Mouse (Mus musculus) ES-Bruce4 (cell line): ENCODE measurements around the gene Rpl36al. TPM values are rescaled to one million over a fixed set of nuclear protein-coding genes. Genes with fewer than 3 reads are reported as not detected.

Experiments
- H3K27ac ChIP-seq: 2 replicates; pipeline ENCODE4 v1.5.1; 2012; ENCODE audit warnings: low read length, inconsistent platforms; ENCODE audit not compliant: insufficient read depth
- H3K27me3 ChIP-seq: 2 replicates; pipeline ENCODE4 v1.6.1; 2012; ENCODE audit warnings: mild to moderate bottlenecking, low read length, inconsistent platforms; ENCODE audit not compliant: control insufficient read depth, poor library complexity, insufficient read depth, severe bottlenecking
- H3K36me3 ChIP-seq: 2 replicates; pipeline ENCODE4 v1.6.1; 2012; ENCODE audit warnings: inconsistent platforms, mild to moderate bottlenecking, low read length, moderate library complexity; ENCODE audit not compliant: control insufficient read depth, poor library complexity, insufficient read depth, severe bottlenecking
- H3K4me1 ChIP-seq: one replicate; pipeline ENCODE4 v1.8.1; 2011; ENCODE audit warnings: low read length; ENCODE audit not compliant: control insufficient read depth, insufficient read depth
- H3K4me3 ChIP-seq: 2 replicates; pipeline ENCODE4 v1.5.1; 2011; ENCODE audit warnings: low read depth, mild to moderate bottlenecking, low read length
- H3K9ac ChIP-seq: 2 replicates; pipeline ENCODE4 v1.6.1; 2012; ENCODE audit warnings: low read depth, mild to moderate bottlenecking, inconsistent platforms; ENCODE audit not compliant: poor library complexity, severe bottlenecking
- H3K9me3 ChIP-seq: replicated peaks from 2 replicates; pipeline ENCODE4 v1.6.1; 2012; ENCODE audit warnings: mild to moderate bottlenecking, low read length, inconsistent platforms; ENCODE audit not compliant: control insufficient read depth, poor library complexity, insufficient read depth, severe bottlenecking
- CTCF ChIP-seq: IDR thresholded peaks from one replicate; pipeline ENCODE4 v1.8.1; 2011; ENCODE audit warnings: low read depth, low read length
- EP300 ChIP-seq: IDR thresholded peaks from 2 replicates; pipeline ENCODE4 v1.6.1; 2011; ENCODE audit warnings: low read depth, low read length; ENCODE audit not compliant: insufficient read depth
- POLR2A ChIP-seq: IDR thresholded peaks from one replicate; pipeline ENCODE4 v1.8.1; 2011; ENCODE audit warnings: low read length; ENCODE audit not compliant: insufficient read depth
- polyA plus RNA-seq: library from polyadenylated mRNA; stranded (reverse); fragments of >200 nt; gene quantifications from 2 replicates; pipeline ENCODE4 v1.2.4, GENCODE M21; 2011; ENCODE audit warnings: low read depth; ENCODE audit not compliant: missing spikeins, insufficient read depth, insufficient read length

Rpl36al gene
- polyA plus RNA-seq, 1 experiment: 714 TPM

GRCm38 (mm10) chr12:69157107-69157506 lies 26.8 kb downstream of the Rpl36al start:
- H3K36me3 ChIP-seq: peaks cover 26% of the 10 kb centered on the region
- H3K4me1 ChIP-seq: no peaks in the 10 kb centered on the region
- TF ChIP-seq POLR2A: no peak
- TF ChIP-seq CTCF: no peak
- TF ChIP-seq EP300: no peak
- H3K9me3 ChIP-seq: no peaks in the 10 kb centered on the region
- H3K27ac ChIP-seq: peak overlapping the region; percentile 29; the same call in 1 of the 2 replicates
- H3K27me3 ChIP-seq: no peaks in the 10 kb centered on the region
- H3K9ac ChIP-seq: peak overlapping the region; percentile 97
- H3K4me3 ChIP-seq: no peak overlapping the region

- H3K27me3 ChIP-seq: no peaks in the 10 kb centered on the region
- H3K4me1 ChIP-seq: no peaks in the 10 kb centered on the region
- H3K9ac ChIP-seq: no peak overlapping the region
- no peak overlapping the region for H3K4me3 ChIP-seq
- H3K9me3 ChIP-seq: no peaks in the 10 kb centered on the region
- H3K36me3 ChIP-seq: peaks cover 26% of the 10 kb centered on the region
- H3K27ac ChIP-seq: no peak overlapping the region
- TF ChIP-seq EP300 (no peak), CTCF (no peak), POLR2A (no peak)
These were observed 27.4 kb downstream of the Rpl36al start for GRCm38 (mm10) chr12:69156436-69156835.

GRCm38 (mm10) chr12:69155923-69156322 lies 28.0 kb downstream of the Rpl36al start:
- TF ChIP-seq POLR2A (no peak), EP300 (no peak), CTCF (no peak)
- H3K9ac ChIP-seq: no peak overlapping the region
- no peaks in the 10 kb centered on the region for H3K9me3 ChIP-seq
- no peak overlapping the region for H3K27ac ChIP-seq
- H3K36me3 ChIP-seq: peaks cover 26% of the 10 kb centered on the region
- no peak overlapping the region for H3K4me3 ChIP-seq
- no peaks in the 10 kb centered on the region for H3K4me1 ChIP-seq
- H3K27me3 ChIP-seq: no peaks in the 10 kb centered on the region

GRCm38 (mm10) chr12:69150049-69150448 lies 33.8 kb downstream of the Rpl36al start:
- H3K27me3 ChIP-seq: no peaks in the 10 kb centered on the region
- H3K4me1 ChIP-seq: no peaks in the 10 kb centered on the region
- no peak overlapping the region for H3K27ac ChIP-seq
- no peaks in the 10 kb centered on the region for H3K36me3 ChIP-seq
- TF ChIP-seq EP300 (no peak), CTCF (no peak), POLR2A (no peak)
- H3K4me3 ChIP-seq: no peak overlapping the region
- no peak overlapping the region for H3K9ac ChIP-seq
- no peaks in the 10 kb centered on the region for H3K9me3 ChIP-seq

GRCm38 (mm10) chr12:69147166-69147735 lies 36.6 kb downstream of the Rpl36al start:
- Histone ChIP-seq H3K9ac (no peak overlapping the region), H3K9me3 (no peaks in the 10 kb centered on the region), H3K36me3 (no peaks in the 10 kb centered on the region), H3K4me3 (no peak overlapping the region), H3K27me3 (no peaks in the 10 kb centered on the region), H3K4me1 (no peaks in the 10 kb centered on the region), H3K27ac (no peak overlapping the region)
- no peak for TF ChIP-seq EP300
- no peak for TF ChIP-seq POLR2A
- no peak for TF ChIP-seq CTCF

- Histone ChIP-seq H3K9me3 (no peaks in the 10 kb centered on the region), H3K4me3 (no peak overlapping the region), H3K27me3 (no peaks in the 10 kb centered on the region), H3K4me1 (no peaks in the 10 kb centered on the region), H3K27ac (no peak overlapping the region), H3K36me3 (no peaks in the 10 kb centered on the region), H3K9ac (no peak overlapping the region)
- no peak for TF ChIP-seq EP300
- no peak for TF ChIP-seq POLR2A
- no peak for TF ChIP-seq CTCF
These were observed 40.4 kb downstream of the Rpl36al start for GRCm38 (mm10) chr12:69143460-69143859.
